Mouse (Mus musculus): ENCODE results near the gene Aldh3a2. TPM values are rescaled to one million over a fixed set of nuclear protein-coding genes. Genes with fewer than 3 reads are reported as not detected.

Aldh3a2 gene
- total and polyA plus RNA-seq, 3 experiments = 19.5 to 28.4 (median 26.3) TPM

DNA sequence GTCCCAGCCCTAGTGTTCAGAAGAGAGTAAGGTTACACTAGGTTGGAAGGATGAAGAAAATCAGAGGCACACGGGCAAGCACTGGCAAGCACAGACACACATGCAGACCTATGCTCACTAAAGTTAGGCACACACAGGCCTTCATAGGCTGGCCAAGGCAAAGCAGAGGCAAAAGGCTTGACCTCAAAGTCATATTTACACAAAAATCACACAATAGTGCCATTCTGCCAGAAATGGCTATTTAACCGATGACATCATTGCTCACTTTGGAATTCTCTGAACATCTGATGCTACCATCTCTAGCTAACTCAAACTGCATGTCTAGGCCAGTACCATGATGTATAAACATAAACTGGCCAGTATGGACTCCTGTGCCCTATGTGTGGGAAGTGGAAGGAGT, 6.7 kb upstream of the Aldh3a2 start:
- DNase-seq (ENCODE audit: extremely low read depth) = no peak
- Histone ChIP-seq H3K4me3 (replicated peaks in 1 of 3; ENCODE audit: low read depth in 2 of 3, low read length in 2 of 3, poor library complexity in 1 of 3) (no peak overlapping the region), H3K27me3 (replicated peaks) (peaks cover 16% of the 10 kb centered on the region), H3K4me1 (ENCODE audit: control insufficient read depth in 1 of 2, insufficient read depth in 2 of 2) (no peaks in the 10 kb centered on the region; a peak in 1 of 4 replicates), H3K79me2 (replicated peaks; ENCODE audit: control insufficient read depth, extremely low read depth, insufficient read depth, poor library complexity, severe bottlenecking) (no peaks in the 10 kb centered on the region), H3K9ac (ENCODE audit: insufficient read depth, low read depth) (no peak overlapping the region), H3K36me3 (replicated peaks in 1 of 2; ENCODE audit: control insufficient read depth in 1 of 2, insufficient read depth in 1 of 2, low read length in 1 of 2) (no peaks in the 10 kb centered on the region), H3K9me3 (replicated peaks; ENCODE audit: low read length) (no peaks in the 10 kb centered on the region), H3K27ac (ENCODE audit: insufficient read depth, low read depth) (no peak overlapping the region), H3K4me2 (ENCODE audit: insufficient read depth, low read depth, poor library complexity, severe bottlenecking) (no peak overlapping the region)
- in situ Hi-C loops (cut with MboI; ENCODE audit: low pct_ligation_motif_present, low pct_unique_long_range_greater_than_20kb, low sequenced_read_pairs) = no loop called here
- no peak for TF ChIP-seq USF2 (conservative IDR thresholded peaks at IDR 0.05; ENCODE audit: low read depth, low read length)
- TF ChIP-seq IRF4 (IDR thresholded peaks at IDR 0.05; ENCODE audit: low read depth, low read length) = no peak
- TF ChIP-seq MYC (IDR thresholded peaks at IDR 0.05; ENCODE audit: low read depth, low read length) = no peak
- no peak for TF ChIP-seq HCFC1 (IDR thresholded peaks at IDR 0.05; ENCODE audit: low read depth, low read length)
- no peak for TF ChIP-seq UBTF (IDR thresholded peaks at IDR 0.05; ENCODE audit: low read depth, low read length)
- TF ChIP-seq PAX5 (IDR thresholded peaks at IDR 0.05; ENCODE audit: low read length) = no peak
- TF ChIP-seq MAX (IDR thresholded peaks at IDR 0.05; ENCODE audit: low read length) = no peak
- no peak for TF ChIP-seq MEF2A (IDR thresholded peaks at IDR 0.05; ENCODE audit: borderline replicate concordance, low read depth, low read length)
- no peak for TF ChIP-seq RAD21 (IDR thresholded peaks at IDR 0.05; ENCODE audit: low read depth, low read length)
- TF ChIP-seq ZC3H11A (IDR thresholded peaks at IDR 0.05; ENCODE audit: low read depth, low read length) = no peak
- no peak for TF ChIP-seq USF1 (IDR thresholded peaks at IDR 0.05; ENCODE audit: low read depth, low read length)
- TF ChIP-seq MXI1 (IDR thresholded peaks at IDR 0.05; ENCODE audit: low read depth, low read length) = no peak
- no peak for TF ChIP-seq NRF1 (IDR thresholded peaks at IDR 0.05; ENCODE audit: low read depth, low read length)
- no peak for TF ChIP-seq MAFK (IDR thresholded peaks at IDR 0.05; ENCODE audit: insufficient replicate concordance, low read length)
- no peak for TF ChIP-seq ELF1 (IDR thresholded peaks at IDR 0.05; ENCODE audit: low read depth, low read length)
- no peak for TF ChIP-seq CHD2 (IDR thresholded peaks at IDR 0.05; ENCODE audit: low read length)
- dilution Hi-C loops (cut with MboI; ENCODE audit: extremely low pct_ligation_motif_present, extremely low pct_unique_long_range_greater_than_20kb, low sequenced_read_pairs) = no loop called here

DNA sequence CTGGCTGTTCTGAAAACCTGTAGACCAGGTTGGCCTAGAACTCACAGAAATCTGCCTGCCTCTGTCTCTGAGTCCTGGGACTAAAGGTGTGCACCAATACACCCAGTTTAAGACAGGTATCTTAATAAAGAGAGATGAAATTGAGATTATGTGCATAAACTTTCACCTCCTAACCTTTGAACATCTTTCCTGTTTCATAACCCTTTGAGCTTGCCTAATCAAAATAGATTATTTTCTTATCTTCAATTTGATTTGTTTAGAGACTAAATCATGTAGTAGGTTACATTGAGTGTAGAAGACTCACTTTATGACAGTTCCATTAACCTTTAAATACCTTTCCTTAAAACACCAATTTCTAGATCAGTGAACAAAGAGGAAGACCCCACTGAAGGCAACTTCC, 4.3 kb upstream of the Aldh3a2 start:
- Histone ChIP-seq H3K9me3 (replicated peaks; ENCODE audit: low read length) (no peaks in the 10 kb centered on the region), H3K4me3 (replicated peaks in 1 of 3; ENCODE audit: low read depth in 2 of 3, low read length in 2 of 3, poor library complexity in 1 of 3) (no peak overlapping the region), H3K4me1 (ENCODE audit: control insufficient read depth in 1 of 2, insufficient read depth in 2 of 2) (peaks cover 0 to 8% of the 10 kb centered on the region in 2 experiments; a peak in 2 of 4 replicates), H3K27me3 (replicated peaks) (peaks cover 15% of the 10 kb centered on the region), H3K79me2 (replicated peaks; ENCODE audit: control insufficient read depth, extremely low read depth, insufficient read depth, poor library complexity, severe bottlenecking) (no peaks in the 10 kb centered on the region), H3K9ac (ENCODE audit: insufficient read depth, low read depth) (no peak overlapping the region), H3K36me3 (replicated peaks in 1 of 2; ENCODE audit: control insufficient read depth in 1 of 2, insufficient read depth in 1 of 2, low read length in 1 of 2) (no peaks in the 10 kb centered on the region), H3K4me2 (ENCODE audit: insufficient read depth, low read depth, poor library complexity, severe bottlenecking) (no peak overlapping the region), H3K27ac (ENCODE audit: insufficient read depth, low read depth) (no peak overlapping the region)
- TF ChIP-seq ELF1 (IDR thresholded peaks at IDR 0.05; ENCODE audit: low read depth, low read length) (no peak), UBTF (IDR thresholded peaks at IDR 0.05; ENCODE audit: low read depth, low read length) (no peak), CTCF (conservative IDR thresholded peaks at IDR 0.05 in 1 of 2, IDR thresholded peaks at IDR 0.05 in 1 of 2; ENCODE audit: low read depth in 2 of 2, low read length in 2 of 2) (no peak), POLR2AphosphoS2 (IDR thresholded peaks at IDR 0.05; ENCODE audit: low read depth, low read length) (no peak), MAFK (IDR thresholded peaks at IDR 0.05; ENCODE audit: insufficient replicate concordance, low read length) (no peak), JUN (IDR thresholded peaks at IDR 0.05; ENCODE audit: insufficient read depth, low read depth, low read length) (no peak), HCFC1 (IDR thresholded peaks at IDR 0.05; ENCODE audit: low read depth, low read length) (no peak), RAD21 (IDR thresholded peaks at IDR 0.05; ENCODE audit: low read depth, low read length) (no peak), USF1 (IDR thresholded peaks at IDR 0.05; ENCODE audit: low read depth, low read length) (no peak), PAX5 (IDR thresholded peaks at IDR 0.05; ENCODE audit: low read length) (no peak), ZC3H11A (IDR thresholded peaks at IDR 0.05; ENCODE audit: low read depth, low read length) (no peak)
- DNase-seq (ENCODE audit: extremely low read depth) = no peak
- dilution Hi-C loops (cut with MboI; ENCODE audit: extremely low pct_ligation_motif_present, extremely low pct_unique_long_range_greater_than_20kb, low sequenced_read_pairs) = no loop called here
- in situ Hi-C loops (cut with MboI; ENCODE audit: low pct_ligation_motif_present, low pct_unique_long_range_greater_than_20kb, low sequenced_read_pairs) = no loop called here
